Mouse (Mus musculus): ENCODE measurements at regions not wholly inside any gene's neighbourhood (a gene's known extent, or its start where the extent isn't known, plus 50 kb on each side); places are given as distances from the start of the nearest gene placed in this dataset.
A peak's percentile ranks its signal among the peaks of the same experiment; 100 is the strongest.

DNA sequence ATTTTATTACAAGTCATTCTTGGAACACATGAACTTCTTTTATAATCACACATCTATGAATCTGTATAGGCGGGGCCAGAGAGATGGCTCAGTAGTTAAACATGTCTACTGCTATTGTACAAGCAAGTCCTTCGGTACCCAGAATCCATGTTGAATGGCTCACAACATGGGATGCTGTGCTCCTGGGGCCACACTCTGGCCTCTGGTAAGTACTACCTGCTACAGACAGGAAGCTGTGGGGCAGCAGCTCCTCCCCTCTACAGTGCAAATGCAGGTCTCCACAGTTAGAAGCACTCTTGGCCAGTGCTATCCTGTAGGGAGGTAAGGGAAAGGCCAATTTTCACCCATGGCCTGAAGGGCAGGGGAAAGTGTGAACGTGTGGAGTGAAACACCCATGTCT, 506.0 kb downstream of the Irx1 start:
- 73% methylated on average over 3 of the region's 3 CpGs for WGBS
- peaks cover 9% of the 10 kb centered on the region for H3K27me3 ChIP-seq (replicated peaks; ENCODE audit: control insufficient read depth, insufficient read depth, low read length)
- no peak for ATAC-seq (ENCODE audit: low read depth)

DNA sequence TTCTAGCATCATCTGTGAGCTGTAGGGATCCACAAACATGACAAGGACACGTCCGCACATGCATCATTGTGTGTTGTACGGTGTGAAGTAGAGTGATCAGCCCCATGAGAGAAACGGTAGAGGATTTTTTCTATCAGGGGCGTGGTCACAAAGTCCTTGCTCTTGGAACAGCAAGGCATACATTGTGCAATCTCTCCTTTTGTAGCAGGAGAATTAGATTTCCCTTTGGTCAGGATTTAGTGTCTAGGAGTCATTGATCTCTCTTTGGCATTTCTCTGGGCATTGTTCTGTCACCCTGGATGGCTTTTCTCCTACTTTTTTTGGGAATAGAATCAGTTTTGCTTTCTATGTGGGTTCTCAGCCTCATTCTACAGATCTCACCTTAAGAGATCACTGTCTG, 511.3 kb downstream of the Irx1 start:
- Histone ChIP-seq H3K9me3 (ENCODE audit: control insufficient read depth, low read length) (no peaks in the 10 kb centered on the region), H3K27me3 (replicated peaks; ENCODE audit: control insufficient read depth, insufficient read depth, low read length) (peaks cover 9% of the 10 kb centered on the region), H3K27ac (replicated peaks; ENCODE audit: low read depth, low read length) (no peak overlapping the region), H3K36me3 (ENCODE audit: control insufficient read depth, insufficient read depth, low read length) (no peaks in the 10 kb centered on the region), H3K9ac (ENCODE audit: low read depth, low read length) (no peak overlapping the region), H3K4me1 (ENCODE audit: control insufficient read depth, insufficient read depth, low read length) (no peaks in the 10 kb centered on the region), H3K4me2 (ENCODE audit: low read depth, low read length) (no peak overlapping the region), H3K4me3 (ENCODE audit: low read depth, low read length) (no peak overlapping the region)
- ATAC-seq (ENCODE audit: low read depth), result no peak
- WGBS, result 79% methylated on average over 5 of the region's 5 CpGs
- DNase-seq (ENCODE audit: low spot score), result no peak

More for the DNA sequence above, 506.0 kb downstream of the Irx1 start:
- Histone ChIP-seq H3K4me1 (ENCODE audit: control insufficient read depth, insufficient read depth, low read length) (peaks cover 9% of the 10 kb centered on the region), H3K4me2 (ENCODE audit: low read depth, low read length) (no peak overlapping the region), H3K4me3 (ENCODE audit: low read depth, low read length) (no peak overlapping the region), H3K9ac (ENCODE audit: low read depth, low read length) (no peak overlapping the region), H3K9me3 (ENCODE audit: control insufficient read depth, low read length) (no peaks in the 10 kb centered on the region), H3K36me3 (ENCODE audit: control insufficient read depth, insufficient read depth, low read length) (no peaks in the 10 kb centered on the region), H3K27ac (replicated peaks; ENCODE audit: low read depth, low read length) (no peak overlapping the region)
- DNase-seq (ENCODE audit: low spot score), result no peak

GRCm38 (mm10) chr13:71437601-71438099, 525.9 kb downstream of the Irx1 start:
- Histone ChIP-seq H3K4me2 (ENCODE audit: low read depth, low read length) (no peak overlapping the region), H3K4me3 (ENCODE audit: low read depth, low read length) (no peak overlapping the region), H3K4me1 (ENCODE audit: control insufficient read depth, insufficient read depth, low read length) (no peaks in the 10 kb centered on the region), H3K9me3 (ENCODE audit: control insufficient read depth, low read length) (no peaks in the 10 kb centered on the region), H3K9ac (ENCODE audit: low read depth, low read length) (no peak overlapping the region), H3K36me3 (ENCODE audit: control insufficient read depth, insufficient read depth, low read length) (no peaks in the 10 kb centered on the region), H3K27me3 (replicated peaks; ENCODE audit: control insufficient read depth, insufficient read depth, low read length) (no peaks in the 10 kb centered on the region), H3K27ac (replicated peaks; ENCODE audit: low read depth, low read length) (no peak overlapping the region)
- WGBS, result 33% methylated on average over 2 of the region's 2 CpGs
- no peak for ATAC-seq (ENCODE audit: low read depth)
- no peak for DNase-seq (ENCODE audit: low spot score)

- Histone ChIP-seq H3K9me3 (ENCODE audit: control insufficient read depth, low read length) (no peaks in the 10 kb centered on the region), H3K27me3 (replicated peaks; ENCODE audit: control insufficient read depth, insufficient read depth, low read length) (no peaks in the 10 kb centered on the region), H3K36me3 (ENCODE audit: control insufficient read depth, insufficient read depth, low read length) (no peaks in the 10 kb centered on the region), H3K4me3 (ENCODE audit: low read depth, low read length) (no peak overlapping the region), H3K9ac (ENCODE audit: low read depth, low read length) (no peak overlapping the region), H3K4me2 (ENCODE audit: low read depth, low read length) (peak overlapping the region; percentile 17; the same call in 1 of the 2 replicates), H3K27ac (replicated peaks; ENCODE audit: low read depth, low read length) (peak overlapping the region; percentile 39; the same call in 1 of the 2 replicates), H3K4me1 (ENCODE audit: control insufficient read depth, insufficient read depth, low read length) (peaks cover 10% of the 10 kb centered on the region; the same call in 1 of the 2 replicates)
- WGBS, result 34% methylated on average over 21 of the region's 21 CpGs
- DNase-seq (ENCODE audit: low spot score) (peak; percentile 63), ATAC-seq (ENCODE audit: low read depth) (peak; percentile 44; the same call in 1 of the 2 replicates)
These were observed 559.6 kb downstream of the Irx1 start for GRCm38 (mm10) chr13:71403654-71404560.

DNA sequence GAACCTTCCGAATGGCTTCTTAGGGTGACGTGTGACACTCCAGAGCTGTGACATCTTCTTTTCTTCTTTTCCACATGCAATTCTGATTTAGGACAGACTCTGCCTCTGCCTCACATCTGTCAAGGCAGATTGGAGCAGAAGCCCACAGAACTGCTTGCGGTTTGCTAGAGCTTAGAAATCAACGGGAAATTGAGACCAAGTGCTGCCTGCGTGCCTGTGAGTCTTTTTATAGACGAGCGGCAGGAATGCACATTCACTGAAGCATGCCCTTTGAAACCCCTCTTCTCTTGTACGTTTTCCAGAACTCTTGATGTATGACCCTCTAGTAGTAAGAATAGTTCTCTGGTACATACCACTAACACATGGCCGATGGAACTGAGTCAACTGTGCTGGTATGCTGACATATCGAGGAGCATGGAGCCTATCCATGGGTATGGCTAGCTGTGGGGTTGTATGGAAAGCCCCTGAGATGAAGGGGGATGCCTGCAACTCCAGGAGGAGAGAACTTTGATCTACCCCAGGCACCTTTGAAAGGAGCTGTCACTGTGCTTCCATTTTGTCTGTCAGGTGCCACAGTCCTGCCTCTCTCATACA, 552.2 kb upstream of the Adamts16 start:
- WGBS, result 48% methylated on average over 10 of the region's 10 CpGs
- H3K4me2 ChIP-seq (ENCODE audit: low read depth, low read length), result no peak overlapping the region
- H3K9ac ChIP-seq (ENCODE audit: low read depth, low read length), result no peak overlapping the region
- DNase-seq (ENCODE audit: low spot score) (peak; percentile 78), ATAC-seq (ENCODE audit: low read depth) (0 out of 2 replicates have a peak, but pooled peaks have one; percentile 22)
- no peaks in the 10 kb centered on the region for H3K9me3 ChIP-seq (ENCODE audit: control insufficient read depth, low read length)
- no peaks in the 10 kb centered on the region for H3K27me3 ChIP-seq (replicated peaks; ENCODE audit: control insufficient read depth, insufficient read depth, low read length)
- no peak overlapping the region for H3K4me3 ChIP-seq (ENCODE audit: low read depth, low read length)
- no peak overlapping the region for H3K27ac ChIP-seq (replicated peaks; ENCODE audit: low read depth, low read length)
- no peaks in the 10 kb centered on the region for H3K36me3 ChIP-seq (ENCODE audit: control insufficient read depth, insufficient read depth, low read length)
- H3K4me1 ChIP-seq (ENCODE audit: control insufficient read depth, insufficient read depth, low read length), result 0 out of 2 replicates have a peak, but pooled peaks cover 2% of the 10 kb centered on the region

GRCm38 (mm10) chr13:71378641-71379040, 537.0 kb upstream of the Adamts16 start:
- H3K4me1 ChIP-seq (ENCODE audit: control insufficient read depth, insufficient read depth, low read length), result peaks cover 9% of the 10 kb centered on the region
- 20% methylated on average over 2 of the region's 2 CpGs for WGBS
- no peak overlapping the region for H3K27ac ChIP-seq (replicated peaks; ENCODE audit: low read depth, low read length)
- no peaks in the 10 kb centered on the region for H3K36me3 ChIP-seq (ENCODE audit: control insufficient read depth, insufficient read depth, low read length)
- H3K9ac ChIP-seq (ENCODE audit: low read depth, low read length), result no peak overlapping the region
- DNase-seq (ENCODE audit: low spot score) (no peak), ATAC-seq (ENCODE audit: low read depth) (no peak)
- H3K9me3 ChIP-seq (ENCODE audit: control insufficient read depth, low read length), result no peaks in the 10 kb centered on the region
- no peak overlapping the region for H3K4me2 ChIP-seq (ENCODE audit: low read depth, low read length)
- H3K27me3 ChIP-seq (replicated peaks; ENCODE audit: control insufficient read depth, insufficient read depth, low read length), result no peaks in the 10 kb centered on the region
- no peak overlapping the region for H3K4me3 ChIP-seq (ENCODE audit: low read depth, low read length)

GRCm38 (mm10) chr13:71375909-71376606, 534.4 kb upstream of the Adamts16 start:
- ATAC-seq (ENCODE audit: low read depth), result peak; percentile 35; the same call in 1 of the 2 replicates
- no peak overlapping the region for H3K4me3 ChIP-seq (ENCODE audit: low read depth, low read length)
- no peaks in the 10 kb centered on the region for H3K9me3 ChIP-seq (ENCODE audit: control insufficient read depth, low read length)
- H3K36me3 ChIP-seq (ENCODE audit: control insufficient read depth, insufficient read depth, low read length), result no peaks in the 10 kb centered on the region
- H3K27ac ChIP-seq (replicated peaks; ENCODE audit: low read depth, low read length), result peak overlapping the region; percentile 55
- H3K4me1 ChIP-seq (ENCODE audit: control insufficient read depth, insufficient read depth, low read length), result peaks cover 9% of the 10 kb centered on the region
- DNase-seq (ENCODE audit: low spot score), result peak; percentile 79
- 40% methylated on average over 9 of the region's 9 CpGs for WGBS
- no peak overlapping the region for H3K4me2 ChIP-seq (ENCODE audit: low read depth, low read length)
- no peak overlapping the region for H3K9ac ChIP-seq (ENCODE audit: low read depth, low read length)
- no peaks in the 10 kb centered on the region for H3K27me3 ChIP-seq (replicated peaks; ENCODE audit: control insufficient read depth, insufficient read depth, low read length)

Data from embryonic facial prominence, embryonic 14.5 days (tissue).